Comparison of ENCODE assay signal across 26 mouse cellular contexts in genomic region chr4:136033231-136033630, GRCm38 (mm10).
"Had no signal": no experiment of that assay in that cellular context is flagged by ENCODE, and none has a peak within 500 bp of the region (broad histone marks: within the 10 kb centered on the region; RNA-seq: fewer than 3 reads in every experiment).

No protein-coding gene starts in this region.

- H3K4me2 ChIP-seq: heart, embryonic 12.5 days; hindbrain, embryonic 12.5 days; hindbrain, embryonic 14.5 days; intestine, embryonic 15.5 days; kidney, embryonic 15.5 days; limb, embryonic 13.5 days; limb, embryonic 15.5 days; liver, embryonic 12.5 days had no signal

- H3K27ac ChIP-seq: heart, embryonic 10.5 days; hindbrain, embryonic 10.5 days; hindbrain, embryonic 12.5 days; hindbrain, embryonic 14.5 days; intestine, embryonic 15.5 days; kidney, embryonic 15.5 days; kidney, postnatal 0 days; limb, embryonic 13.5 days; limb, embryonic 15.5 days; liver, embryonic 12.5 days; liver, embryonic 14.5 days had no signal

- H3K9ac ChIP-seq: heart, embryonic 12.5 days; hindbrain, embryonic 12.5 days; hindbrain, embryonic 14.5 days; intestine, embryonic 15.5 days; kidney, embryonic 15.5 days; limb, embryonic 13.5 days; limb, embryonic 15.5 days; liver, embryonic 12.5 days; liver, embryonic 14.5 days had no signal

- H3K36me3 ChIP-seq: heart, embryonic 10.5 days; heart, embryonic 12.5 days; hindbrain, embryonic 10.5 days; hindbrain, embryonic 12.5 days; intestine, embryonic 15.5 days; kidney, embryonic 15.5 days; limb, embryonic 13.5 days; limb, embryonic 15.5 days; liver, embryonic 12.5 days had no signal

- ATAC-seq: hindbrain, embryonic 16.5 days; intestine, embryonic 15.5 days; intestine, postnatal 0 days; liver, embryonic 12.5 days had no signal

- DNase-seq: gastrocnemius, postnatal 10 days; gastrocnemius, postnatal 25 days; heart, adult 18-20 months; heart, postnatal 10 days; heart, postnatal 4 days; kidney, adult 18-20 months; kidney, adult 9 months; kidney, postnatal 14 days; kidney, postnatal 36 days; layer of hippocampus, adult 9-11 months; layer of hippocampus, postnatal 36 days; left cerebral cortex, postnatal 4 days had no signal

- H3K27me3 ChIP-seq: heart, embryonic 12.5 days; hindbrain, embryonic 12.5 days; intestine, embryonic 15.5 days; kidney, embryonic 15.5 days; limb, embryonic 13.5 days; limb, embryonic 15.5 days; liver, embryonic 12.5 days had no signal

- H3K4me3 ChIP-seq: heart, embryonic 10.5 days; heart, embryonic 12.5 days; hindbrain, embryonic 10.5 days; hindbrain, embryonic 12.5 days; intestine, embryonic 15.5 days; kidney, embryonic 15.5 days; limb, embryonic 13.5 days; limb, embryonic 15.5 days; liver, embryonic 12.5 days had no signal

- H3K9me3 ChIP-seq: heart, embryonic 10.5 days; heart, embryonic 12.5 days; hindbrain, embryonic 10.5 days; hindbrain, embryonic 12.5 days; intestine, embryonic 15.5 days; kidney, embryonic 15.5 days; limb, embryonic 13.5 days; limb, embryonic 15.5 days; liver, embryonic 12.5 days had no signal
